Mouse (Mus musculus) left cerebral cortex, adult 8-10 months (tissue): ENCODE results near the gene Agtrap. TPM values are rescaled to one million over a fixed set of nuclear protein-coding genes. Genes with fewer than 3 reads are reported as not detected.

Source experiments
- DNase-seq, 2 experiments: peaks; one replicate each; pipeline ENCODE4 v3.0.0; 2022; ENCODE audit warnings: low spot score in 2 of 2
- total RNA-seq, 4 experiments: library from RNA; stranded (reverse); gene quantifications; 2 replicates each; pipeline ENCODE4 v1.2.4; 2022

Agtrap gene
- total RNA-seq, 4 experiments from 2014 or later, result 9.1 to 13.5 (median 10.6) TPM

DNA sequence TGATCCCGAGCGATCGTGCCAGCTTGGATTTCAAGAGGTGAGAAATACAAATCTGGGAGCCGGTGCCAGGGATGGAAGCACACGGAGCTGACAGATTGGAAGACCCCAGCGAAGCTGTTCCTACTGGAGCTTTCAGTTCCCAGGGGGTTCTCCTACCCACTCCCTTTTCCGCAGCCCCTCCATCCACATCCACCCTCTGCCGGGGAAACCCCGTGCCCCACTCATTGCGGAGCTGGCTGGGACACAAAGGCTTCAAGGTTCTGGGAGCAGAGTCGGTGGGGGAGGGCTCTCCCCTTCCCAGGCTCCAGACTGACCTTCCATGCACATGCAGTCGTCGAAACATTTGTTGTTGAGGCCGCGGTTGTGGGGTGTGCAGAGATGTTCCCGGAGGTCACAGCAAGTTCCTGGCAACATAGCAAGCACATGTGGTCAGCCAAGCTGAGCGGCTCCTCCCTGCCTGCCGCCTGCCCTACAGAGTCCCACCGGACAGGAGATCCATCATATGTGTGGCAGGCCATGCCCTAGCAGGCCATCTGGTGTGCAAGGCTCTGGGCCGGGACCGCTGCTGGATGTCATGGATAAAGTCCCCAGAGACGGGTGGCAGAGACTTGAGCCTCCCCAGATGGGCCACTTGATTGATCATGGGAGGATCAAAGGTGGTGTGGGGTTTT, 19.9 kb upstream of the Agtrap start:
- DNase-seq, result no peak

- no peak for DNase-seq
Observed at GRCm38 (mm10) chr4:148104146-148104545, 16.3 kb upstream of the Agtrap start.

GRCm38 (mm10) chr4:148101801-148102527, 14.1 kb upstream of the Agtrap start:
- DNase-seq, result peak in 1 of 2 experiments; percentile 66

GRCm38 (mm10) chr4:148098666-148099065, 10.8 kb upstream of the Agtrap start:
- no peak for DNase-seq

- no peak for DNase-seq
Observed at GRCm38 (mm10) chr4:148097936-148098335, 10.1 kb upstream of the Agtrap start.

- no peak for DNase-seq
Observed at GRCm38 (mm10) chr4:148095081-148095480, 7.2 kb upstream of the Agtrap start.

DNA sequence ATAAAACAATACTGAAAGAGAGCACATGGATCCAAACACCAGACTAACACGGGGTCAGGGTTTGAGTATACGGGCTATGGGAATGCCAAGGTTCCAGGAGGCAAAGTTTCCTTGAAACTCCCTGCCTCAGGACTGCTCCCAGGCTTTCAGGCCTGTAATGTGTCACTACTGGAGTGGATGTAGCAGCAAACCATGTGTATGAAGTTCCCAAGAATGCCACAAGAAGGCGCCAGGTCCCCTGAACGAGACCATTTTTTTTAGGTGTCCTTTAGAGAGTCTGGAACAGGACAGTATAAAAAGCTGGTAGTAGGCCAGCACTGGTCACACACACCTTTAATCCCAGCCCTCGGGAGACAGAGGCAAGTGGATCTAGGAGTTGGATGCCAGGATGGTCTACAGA, 6.3 kb upstream of the Agtrap start:
- no peak for DNase-seq

DNA sequence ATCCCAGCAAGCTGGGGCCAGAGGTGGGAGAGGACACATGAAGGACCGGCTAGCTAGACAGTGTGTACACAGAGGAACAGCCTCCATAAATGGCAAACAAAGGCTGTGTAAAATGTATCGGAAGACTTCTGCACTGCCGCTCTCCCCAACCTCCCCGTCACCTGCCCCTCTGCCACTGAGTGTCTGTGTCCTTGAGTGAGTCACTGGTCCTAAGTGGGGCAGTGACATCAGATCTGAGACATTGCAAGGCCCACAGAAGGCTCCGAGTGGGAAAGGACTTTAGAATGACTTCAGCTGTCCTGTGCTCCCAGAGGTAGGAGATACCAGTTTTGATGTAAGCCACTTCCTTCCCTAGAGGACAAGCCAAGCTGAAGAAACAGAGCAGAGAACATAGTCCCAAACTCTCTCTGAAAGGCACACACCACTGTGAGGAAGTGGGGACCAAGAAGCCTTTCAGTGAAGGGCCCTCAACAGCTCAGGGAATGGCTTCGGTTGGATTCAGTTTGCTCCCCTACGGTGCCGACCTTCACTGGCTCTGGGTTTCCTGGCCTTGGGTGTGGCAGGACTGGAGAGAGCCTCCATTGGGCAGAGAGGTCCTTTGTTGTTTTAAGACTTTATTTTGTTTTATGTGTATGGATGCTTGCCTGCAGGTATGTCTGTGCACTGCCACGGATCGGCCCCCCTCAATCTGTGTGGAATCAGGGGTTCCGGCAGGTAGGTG, 4.9 kb upstream of the Agtrap start:
- DNase-seq, result no peak

DNA sequence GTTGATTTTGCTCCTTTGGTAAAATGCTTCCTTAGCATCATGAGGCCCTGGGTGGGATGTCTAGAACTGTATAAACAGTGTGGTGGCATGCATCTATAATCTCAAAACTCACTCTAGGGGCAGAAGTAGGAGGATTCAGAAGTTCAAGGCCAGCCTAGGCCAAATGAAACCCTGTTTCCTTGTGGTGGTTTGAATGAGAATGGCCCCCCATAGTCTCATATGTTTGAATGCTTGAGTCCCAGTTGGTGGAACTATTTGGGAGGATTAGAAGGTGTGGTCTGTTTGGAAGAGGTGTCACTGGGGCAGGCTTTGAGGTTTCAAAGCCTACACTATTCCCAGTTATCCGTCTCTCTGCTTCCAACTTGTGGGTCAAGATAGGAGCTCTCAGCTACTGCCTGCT, 3.4 kb upstream of the Agtrap start:
- no peak for DNase-seq

- no peak for DNase-seq
Observed at GRCm38 (mm10) chr4:148089166-148089565, 1.3 kb upstream of the Agtrap start.

- DNase-seq, result no peak
Observed at GRCm38 (mm10) chr4:148087091-148087906, 532 bp downstream of the Agtrap start.

GRCm38 (mm10) chr4:148085907-148086305, 1.9 kb downstream of the Agtrap start:
- no peak for DNase-seq

DNA sequence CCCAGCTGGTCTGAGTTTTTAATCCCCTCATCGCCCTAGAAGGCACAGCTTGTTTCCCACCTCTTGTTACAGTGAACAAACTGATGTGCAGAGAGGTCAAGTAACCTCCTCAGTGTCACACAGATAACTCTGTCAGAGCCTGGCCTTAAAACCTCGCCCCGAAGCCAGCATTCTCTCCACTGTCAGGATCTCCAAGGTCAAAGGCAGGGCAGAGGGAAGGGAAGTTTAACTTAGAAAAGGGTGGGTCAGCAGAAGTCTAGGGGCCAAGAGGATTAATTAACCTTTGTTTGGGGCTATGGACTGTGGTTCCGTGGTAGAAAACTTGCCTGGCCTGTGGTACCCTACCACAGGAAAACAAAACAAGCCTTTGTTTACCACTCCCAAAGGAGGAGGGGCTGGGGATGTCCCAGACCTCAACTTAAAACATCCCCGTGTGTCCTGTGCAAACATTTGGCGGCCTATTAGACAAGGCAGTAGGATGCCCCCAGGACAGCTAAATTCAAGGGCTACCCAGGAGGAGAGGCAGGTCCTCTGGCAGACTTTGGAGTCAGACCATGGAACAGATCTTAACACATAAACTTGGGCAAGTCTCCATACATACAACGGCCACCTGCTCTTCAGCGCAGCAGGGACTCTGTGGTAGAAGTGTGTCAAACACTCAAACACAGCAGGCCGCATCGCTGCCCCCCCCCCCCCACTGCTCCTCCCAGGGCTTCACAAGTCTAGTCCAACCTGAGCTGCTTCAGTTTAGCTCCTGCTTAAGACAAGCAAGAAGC, 2.5 kb downstream of the Agtrap start:
- DNase-seq, result no peak

GRCm38 (mm10) chr4:148084261-148084714, 3.5 kb downstream of the Agtrap start:
- no peak for DNase-seq

DNA sequence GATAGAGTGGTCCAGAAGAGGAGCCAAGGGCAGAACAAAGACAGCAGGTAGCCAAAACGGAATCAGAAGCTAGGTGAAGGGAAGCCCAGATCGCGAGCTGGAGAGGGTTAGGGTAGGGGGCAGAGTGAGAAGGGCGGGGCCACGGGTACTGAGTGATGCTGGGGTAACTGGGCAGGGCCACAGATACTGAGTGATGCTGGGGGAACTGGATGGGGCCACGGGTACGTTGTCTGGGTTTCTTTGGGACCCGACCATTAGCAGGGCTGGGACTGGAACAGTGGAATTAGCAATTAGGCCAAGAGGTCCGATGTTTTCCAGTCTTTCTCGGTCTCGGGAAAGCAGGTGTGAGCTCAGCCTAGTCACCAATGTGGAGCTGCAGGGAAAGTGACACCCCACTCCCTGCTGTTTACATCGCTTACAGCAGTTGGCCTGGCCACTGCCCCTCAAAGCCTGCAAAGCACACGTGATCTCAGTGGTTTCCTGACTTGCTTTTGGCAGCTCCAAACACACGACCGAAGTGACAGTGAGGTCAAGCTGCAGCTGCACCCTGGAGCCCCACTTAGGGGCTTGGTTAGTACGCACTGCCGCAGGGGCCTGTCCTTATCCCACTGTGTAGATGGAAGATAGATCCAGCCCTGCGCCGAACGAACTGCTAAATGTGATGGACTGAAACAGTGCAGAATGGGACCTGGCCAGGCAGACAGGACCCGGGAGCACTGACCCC, 4.5 kb downstream of the Agtrap start:
- no peak for DNase-seq

- DNase-seq, result no peak
Observed at GRCm38 (mm10) chr4:148082257-148083044, 5.4 kb downstream of the Agtrap start.

DNA sequence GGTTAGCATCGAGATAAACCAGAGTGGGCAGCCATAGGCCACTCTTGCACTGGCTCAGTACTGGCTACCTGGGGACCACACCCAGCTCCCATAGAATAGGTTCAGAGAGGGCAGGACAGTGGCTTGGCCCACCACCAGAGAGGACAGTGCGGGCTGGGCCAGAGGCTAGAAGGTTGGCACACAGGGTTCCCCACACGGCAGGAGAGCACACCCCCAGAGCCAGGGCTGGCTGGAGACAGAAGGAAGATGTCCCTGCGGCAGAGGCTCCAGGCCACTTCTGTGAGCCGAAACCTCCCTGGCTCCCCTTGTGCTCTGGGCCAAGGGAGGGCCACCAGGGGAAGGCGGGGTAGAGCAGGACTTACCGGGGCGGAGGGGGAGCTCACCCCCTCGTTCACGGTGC, 6.6 kb downstream of the Agtrap start:
- no peak for DNase-seq

DNA sequence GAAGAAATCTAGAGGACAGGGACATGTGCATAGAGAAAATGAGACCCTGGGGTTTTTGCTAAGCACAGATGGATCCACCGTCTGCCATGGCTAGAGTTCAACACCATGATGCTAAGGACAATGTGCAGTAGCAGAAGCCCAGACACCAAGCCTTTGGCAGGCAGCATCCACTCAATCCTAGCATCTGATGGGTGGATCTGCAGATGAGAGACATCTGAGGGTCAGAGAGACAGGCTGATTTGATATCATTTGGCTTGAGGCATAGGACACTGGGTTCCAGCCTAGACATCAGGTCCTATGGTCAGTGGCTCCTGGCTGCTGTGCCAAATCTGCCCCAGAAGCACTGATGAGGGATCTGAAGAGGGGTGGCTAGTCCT, 7.2 kb downstream of the Agtrap start:
- DNase-seq, result no peak

- no peak for DNase-seq
Observed at GRCm38 (mm10) chr4:148079944-148080596, 7.8 kb downstream of the Agtrap start.
